Mouse (Mus musculus): ENCODE measurements around the gene Grik2. TPM values are rescaled to one million over a fixed set of nuclear protein-coding genes. Genes with fewer than 3 reads are reported as not detected.

Grik2 gene
- polyA plus RNA-seq, 1 experiment from 2014 or later: not detected

GRCm38 (mm10) chr10:49050339-49050738 lies 738.2 kb downstream of the Grik2 start:
- H3K27ac ChIP-seq: no peak overlapping the region
- H3K79me2 ChIP-seq (ENCODE audit: inconsistent target): no peaks in the 10 kb centered on the region
- no peaks in the 10 kb centered on the region for H3K36me3 ChIP-seq (ENCODE audit: inconsistent target)
- no peak overlapping the region for H3K4me3 ChIP-seq (ENCODE audit: inconsistent target)

GRCm38 (mm10) chr10:49049391-49049790 lies 739.2 kb downstream of the Grik2 start:
- no peak overlapping the region for H3K4me3 ChIP-seq (ENCODE audit: inconsistent target)
- no peak overlapping the region for H3K27ac ChIP-seq
- no peaks in the 10 kb centered on the region for H3K36me3 ChIP-seq (ENCODE audit: inconsistent target)
- H3K79me2 ChIP-seq (ENCODE audit: inconsistent target): no peaks in the 10 kb centered on the region

Data from macrophage (primary cell).